Mouse (Mus musculus) midbrain, postnatal 0 days (tissue): ENCODE measurements at regions not wholly inside any gene's neighbourhood (a gene's known extent, or its start where the extent isn't known, plus 50 kb on each side); places are given as distances from the start of the nearest gene placed in this dataset.
A peak's percentile ranks its signal among the peaks of the same experiment; 100 is the strongest.

Experiments
- ATAC-seq: fragments of 200-750 bp; cut with Nextera tagmentation; 2 replicates; pipeline ENCODE4 v1.8.0; 2017; ENCODE audit warnings: moderate number of reproducible peaks, mild to moderate bottlenecking, moderate TSS enrichment, moderate library complexity; ENCODE audit not compliant: low FRiP score
- DNase-seq: peaks from one replicate; pipeline ENCODE4 v3.0.0-alpha.2; 2015; ENCODE audit warnings: low spot score
- H3K27ac ChIP-seq: fragments of 300-500 bp; sonication (generic); 2 replicates; pipeline ENCODE4 v1.5.1; 2014; ENCODE audit warnings: low read depth, mild to moderate bottlenecking, low read length, mixed read lengths
- H3K27me3 ChIP-seq: fragments of 300-500 bp; sonication (generic); 2 replicates; pipeline ENCODE4 v1.6.1; 2014; ENCODE audit warnings: low read length, control low read depth, mixed read lengths; ENCODE audit not compliant: insufficient read depth
- H3K36me3 ChIP-seq: fragments of 300-500 bp; sonication (generic); 2 replicates; pipeline ENCODE4 v1.6.1; 2014; ENCODE audit warnings: low read length, control low read depth, mixed read lengths; ENCODE audit not compliant: insufficient read depth
- H3K4me1 ChIP-seq: fragments of 300-500 bp; sonication (generic); 2 replicates; pipeline ENCODE4 v1.6.1; 2014; ENCODE audit warnings: mild to moderate bottlenecking, control low read depth, antibody characterized with exemption, low read length, mixed read lengths; ENCODE audit not compliant: insufficient read depth
- H3K4me2 ChIP-seq: fragments of 300-500 bp; sonication (generic); 2 replicates; pipeline ENCODE4 v1.6.1; 2014; ENCODE audit warnings: low read depth, mild to moderate bottlenecking, low read length, mixed read lengths; ENCODE audit not compliant: poor library complexity, severe bottlenecking
- H3K4me3 ChIP-seq: fragments of 300-500 bp; sonication (generic); 2 replicates; pipeline ENCODE4 v1.5.1; 2014; ENCODE audit warnings: low read depth, mild to moderate bottlenecking, low read length, moderate library complexity
- H3K9ac ChIP-seq: fragments of 300-500 bp; sonication (generic); replicated peaks from 2 replicates; pipeline ENCODE4 v1.6.1; 2014; ENCODE audit warnings: mild to moderate bottlenecking, low read length, moderate library complexity, mixed read lengths; ENCODE audit not compliant: poor library complexity, severe bottlenecking
- H3K9me3 ChIP-seq: fragments of 300-500 bp; sonication (generic); 2 replicates; pipeline ENCODE4 v1.6.1; 2016; ENCODE audit warnings: low read length, control low read depth
- CTCF ChIP-seq: IDR thresholded peaks from 2 replicates; pipeline ENCODE4 v1.5.1; 2016; ENCODE audit warnings: antibody characterized with exemption, mild to moderate bottlenecking
- WGBS: fragments of 180-500 bp; shearing (Covaris S2); extraction: QIAGEN DNeasy Blood & Tissue Kit; methylation state at CpG from one replicate; pipeline ENCODE4 v1.1.7; 2014; 5-methylcytosine and 5-hydroxymethylcytosine counted together

- Histone ChIP-seq H3K4me2 (peak overlapping the region; percentile 36; the same call in 1 of the 2 replicates), H3K9ac (no peak overlapping the region), H3K4me1 (peaks cover 3% of the 10 kb centered on the region; the same call in 1 of the 2 replicates), H3K27me3 (no peaks in the 10 kb centered on the region), H3K27ac (no peak overlapping the region), H3K4me3 (peak overlapping the region; percentile 1), H3K36me3 (no peaks in the 10 kb centered on the region), H3K9me3 (no peaks in the 10 kb centered on the region)
- TF ChIP-seq CTCF: no peak
- DNase-seq (no peak), ATAC-seq (no peak)
- WGBS: 45% methylated on average over 11 of the region's 11 CpGs
These were observed 554.3 kb downstream of the Tmtc2 start for GRCm38 (mm10) chr10:105019774-105020470.
